Mouse (Mus musculus) bone marrow macrophage, adult 2 months (primary cell): ENCODE data around the gene 2810408A11Rik. TPM values are rescaled to one million over a fixed set of nuclear protein-coding genes. Genes with fewer than 3 reads are reported as not detected.

Experiments used
- H3K27ac ChIP-seq: 2 replicates; pipeline ENCODE4 v1.5.1; 2012; ENCODE audit warnings: low read depth, low read length; ENCODE audit not compliant: insufficient read depth
- H3K4me1 ChIP-seq: 2 replicates; pipeline ENCODE4 v1.6.1; 2012; ENCODE audit warnings: low read length; ENCODE audit not compliant: control insufficient read depth, insufficient read depth
- H3K4me3 ChIP-seq: 2 replicates; pipeline ENCODE4 v1.5.1; 2012; ENCODE audit warnings: mild to moderate bottlenecking, low read length, moderate library complexity; ENCODE audit not compliant: insufficient read depth
- CTCF ChIP-seq: IDR thresholded peaks from 2 replicates; pipeline ENCODE4 v1.5.1; 2012; ENCODE audit warnings: low read depth, mild to moderate bottlenecking, low read length, moderate library complexity
- POLR2A ChIP-seq: IDR thresholded peaks from 2 replicates; pipeline ENCODE4 v1.6.1; 2012; ENCODE audit warnings: mild to moderate bottlenecking, low read depth, low read length, borderline replicate concordance
- polyA plus RNA-seq: library from polyadenylated mRNA; stranded (reverse); fragments of >200 nt; gene quantifications from 2 replicates; pipeline ENCODE4 v1.2.4, GENCODE M21; 2012; ENCODE audit not compliant: missing spikeins, insufficient read depth, insufficient read length

The 2810408A11Rik gene
- polyA plus RNA-seq: 1.4 TPM in 1 of 2 replicates, not detected in the other

GRCm38 (mm10) chr11:69900471-69901405, at the start of gene 2810408A11Rik, which contains the start of gene Neurl4:
Gene 2810408A11Rik, minus strand, starts transcription at chr11:69900987.
Gene Neurl4, plus strand, starts transcription at chr11:69901072.
- TF ChIP-seq POLR2A (no peak), CTCF (no peak)
- Histone ChIP-seq H3K4me3 (peak within 1 kb of the TSS; percentile 72), H3K4me1 (peaks cover 4% of the 10 kb centered on the region; the same call in 1 of the 2 replicates), H3K27ac (peak within 1 kb of the TSS; percentile 73)

- Histone ChIP-seq H3K27ac (no peak overlapping the region), H3K4me1 (peaks cover 5% of the 10 kb centered on the region; the same call in 1 of the 2 replicates), H3K4me3 (peak overlapping the region; percentile 41)
- TF ChIP-seq POLR2A (no peak), CTCF (peak; percentile 76)
Measured at GRCm38 (mm10) chr11:69948763-69949150, 48.0 kb upstream of the 2810408A11Rik start.

GRCm38 (mm10) chr11:69948066-69948762, 47.4 kb upstream of the 2810408A11Rik start, which contains the start of gene Slc2a4:
Gene Slc2a4, minus strand, starts transcription at chr11:69948188.
- no peak within 1 kb of the TSS for H3K27ac ChIP-seq
- H3K4me1 ChIP-seq: peaks cover 5% of the 10 kb centered on the region; the same call in 1 of the 2 replicates
- H3K4me3 ChIP-seq: peak within 1 kb of the TSS; percentile 41
- TF ChIP-seq CTCF (no peak), POLR2A (no peak)

- no peak overlapping the region for H3K27ac ChIP-seq
- H3K4me3 ChIP-seq: peak overlapping the region; percentile 6; the same call in 1 of the 2 replicates
- H3K4me1 ChIP-seq: peaks cover 5% of the 10 kb centered on the region; the same call in 1 of the 2 replicates
- TF ChIP-seq POLR2A: no peak
- no peak for TF ChIP-seq CTCF
Measured at GRCm38 (mm10) chr11:69947337-69948065, 46.7 kb upstream of the 2810408A11Rik start.

- H3K4me1 ChIP-seq: peaks cover 5% of the 10 kb centered on the region; the same call in 1 of the 2 replicates
- TF ChIP-seq POLR2A (no peak), CTCF (no peak)
- no peak overlapping the region for H3K4me3 ChIP-seq
- H3K27ac ChIP-seq: no peak overlapping the region
Measured at GRCm38 (mm10) chr11:69945997-69946891, 45.5 kb upstream of the 2810408A11Rik start.

- Histone ChIP-seq H3K4me1 (peaks cover 5% of the 10 kb centered on the region; the same call in 1 of the 2 replicates), H3K4me3 (no peak overlapping the region), H3K27ac (no peak overlapping the region)
- no peak for TF ChIP-seq CTCF
- TF ChIP-seq POLR2A: no peak
Measured at GRCm38 (mm10) chr11:69945216-69945615, 44.4 kb upstream of the 2810408A11Rik start.

- no peaks in the 10 kb centered on the region for H3K4me1 ChIP-seq
- no peak for TF ChIP-seq CTCF
- no peak for TF ChIP-seq POLR2A
- H3K27ac ChIP-seq: no peak overlapping the region
- H3K4me3 ChIP-seq: no peak overlapping the region
Measured at GRCm38 (mm10) chr11:69940962-69941361, 40.2 kb upstream of the 2810408A11Rik start.

GRCm38 (mm10) chr11:69939731-69940130, 38.9 kb upstream of the 2810408A11Rik start:
- H3K27ac ChIP-seq: no peak overlapping the region
- no peak for TF ChIP-seq POLR2A
- TF ChIP-seq CTCF: no peak
- no peaks in the 10 kb centered on the region for H3K4me1 ChIP-seq
- H3K4me3 ChIP-seq: no peak overlapping the region

GRCm38 (mm10) chr11:69939181-69939580, 38.4 kb upstream of the 2810408A11Rik start:
- Histone ChIP-seq H3K4me1 (no peaks in the 10 kb centered on the region), H3K4me3 (no peak overlapping the region), H3K27ac (no peak overlapping the region)
- no peak for TF ChIP-seq POLR2A
- TF ChIP-seq CTCF: no peak
